Mouse (Mus musculus): ENCODE data around the gene Ppp1r27.
"Not testable (repeated sequence)": the region's sequence is repeated elsewhere in the genome, so short reads cannot be mapped to it uniquely, and the experiment has no call there.

The Ppp1r27 gene

DNA sequence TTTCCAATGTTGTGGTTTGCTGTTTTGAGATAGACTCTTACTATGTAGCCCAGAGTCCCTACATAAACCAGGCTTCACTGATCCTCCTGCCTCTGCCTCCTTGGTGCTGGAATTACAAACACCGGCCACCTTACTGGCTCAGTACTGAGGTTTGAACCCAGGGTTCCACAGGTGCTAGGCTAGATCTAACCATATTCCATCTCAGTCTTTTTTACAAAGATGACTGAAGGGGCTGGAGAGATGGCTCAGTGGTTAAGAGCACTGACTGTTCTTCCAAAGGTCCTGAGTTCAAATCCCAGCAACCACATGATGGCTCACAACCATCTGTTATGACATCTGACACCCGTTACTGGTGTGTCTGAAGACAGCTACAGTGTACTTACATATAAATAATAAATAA, 36.7 kb downstream of the Ppp1r27 start:
- not testable (repeated sequence) for DNase-seq (ENCODE audit: low read depth)

DNA sequence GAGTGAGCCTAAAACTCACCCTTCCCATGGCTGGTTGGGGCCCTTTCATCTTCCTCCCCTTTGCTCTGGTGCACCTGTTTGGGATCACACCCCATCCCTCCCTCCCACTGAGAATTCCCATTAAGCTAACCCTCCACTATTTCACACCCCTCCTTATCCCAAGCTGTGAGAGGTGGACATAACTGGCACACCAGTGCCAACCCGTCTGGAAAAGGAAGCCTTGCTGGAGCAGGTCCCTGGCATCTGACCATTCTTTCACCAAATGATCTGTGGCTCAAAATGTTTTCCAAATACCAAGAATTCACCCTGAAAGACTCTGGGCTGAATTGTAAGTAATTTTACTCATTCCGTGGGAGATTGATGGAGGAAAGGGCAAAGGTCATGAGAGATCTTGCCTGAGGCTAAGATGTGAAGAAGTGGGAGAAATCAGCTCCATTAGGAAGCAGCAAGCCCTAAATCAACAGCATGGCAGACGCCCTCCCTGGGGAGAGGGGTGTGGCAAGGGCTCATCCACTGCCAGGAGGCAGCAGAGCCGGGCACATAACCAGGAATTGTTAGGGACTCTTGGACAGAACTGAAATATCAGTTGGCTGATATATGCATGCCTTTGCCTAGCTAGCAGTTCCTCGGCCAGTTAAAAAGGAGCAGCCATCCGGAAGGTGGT, 38.0 kb downstream of the Ppp1r27 start:
- no peak for DNase-seq (ENCODE audit: low read depth)

DNA sequence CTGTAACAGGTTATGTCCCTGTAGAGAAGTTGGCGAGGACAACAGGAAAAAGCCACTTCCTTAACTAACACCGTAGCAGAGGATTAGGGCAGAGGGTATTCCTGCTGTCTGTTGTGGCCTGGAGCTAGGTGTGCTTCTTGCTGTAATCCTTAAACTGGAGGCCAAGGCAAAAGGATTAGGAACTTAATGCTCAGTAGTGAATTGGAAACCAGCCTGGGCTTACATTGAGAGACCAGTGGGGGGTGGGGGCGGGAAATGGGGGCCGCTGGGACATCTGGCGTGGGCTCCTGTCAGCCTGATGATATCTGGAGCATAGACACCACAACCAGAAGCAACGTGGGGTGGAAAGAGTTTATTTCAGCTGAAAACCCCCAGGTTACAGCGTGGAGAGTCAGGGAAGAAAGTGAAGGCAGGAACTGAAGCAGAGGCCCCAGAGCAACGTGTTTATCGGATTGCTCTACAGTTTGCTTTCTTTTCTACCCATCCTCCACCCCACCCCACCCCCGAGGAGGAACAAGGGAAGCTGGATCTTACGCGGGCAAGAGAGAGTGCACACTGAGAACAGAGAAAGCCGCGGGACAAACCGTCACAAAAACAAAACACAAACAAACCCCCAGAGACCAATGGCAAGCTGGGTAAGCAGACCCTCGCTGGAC, 40.4 kb downstream of the Ppp1r27 start:
- peak; percentile 65 for DNase-seq (ENCODE audit: low read depth)

DNA sequence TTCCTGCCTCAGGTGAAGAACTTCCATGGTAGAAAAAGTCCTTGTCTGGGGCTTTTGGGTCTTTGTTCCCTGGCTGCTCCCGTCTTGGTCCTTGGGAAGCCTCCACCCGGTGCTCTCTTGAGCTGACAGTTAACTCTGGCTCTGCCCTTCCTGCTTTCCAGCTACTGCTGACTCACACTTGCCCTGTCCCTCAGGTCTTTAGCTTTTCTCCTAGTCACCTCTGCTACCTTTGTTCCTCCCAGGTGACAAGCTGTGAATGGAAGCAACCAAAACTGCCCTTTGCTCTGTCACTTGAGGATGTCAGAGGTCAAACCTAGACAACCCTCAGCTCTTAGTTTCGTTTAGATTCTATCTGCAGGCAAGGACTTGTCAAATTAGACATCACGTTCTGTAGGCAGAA, 41.0 kb downstream of the Ppp1r27 start:
- DNase-seq (ENCODE audit: low read depth), result no peak

DNA sequence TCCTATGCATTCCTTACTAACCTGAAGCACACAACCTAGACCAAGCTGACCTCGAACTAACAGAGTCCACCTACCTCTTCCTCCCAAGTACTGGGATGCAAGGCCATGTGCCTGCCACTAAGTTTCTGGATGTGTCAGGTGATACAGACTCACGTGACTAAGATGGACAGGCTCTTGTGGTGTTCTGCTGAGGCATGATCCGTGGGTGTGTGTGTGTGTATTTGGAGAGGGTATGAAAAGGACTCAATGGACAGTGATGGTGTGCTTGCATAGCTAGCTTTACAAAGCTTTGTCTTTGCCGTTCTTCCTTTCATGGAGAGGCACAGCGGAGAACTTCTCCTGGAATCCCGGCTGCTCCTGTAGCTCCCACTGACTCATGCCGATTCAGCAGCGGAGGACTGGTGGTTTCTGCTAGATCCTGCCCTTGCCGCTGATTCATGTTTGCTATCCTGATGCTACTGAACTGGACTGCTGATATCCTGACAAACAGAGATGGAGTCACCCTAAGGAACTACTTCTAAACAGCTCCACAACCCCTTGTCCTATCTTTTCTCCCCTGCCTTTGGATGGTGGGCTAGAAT, 42.6 kb downstream of the Ppp1r27 start:
- DNase-seq (ENCODE audit: low read depth), result no peak

DNA sequence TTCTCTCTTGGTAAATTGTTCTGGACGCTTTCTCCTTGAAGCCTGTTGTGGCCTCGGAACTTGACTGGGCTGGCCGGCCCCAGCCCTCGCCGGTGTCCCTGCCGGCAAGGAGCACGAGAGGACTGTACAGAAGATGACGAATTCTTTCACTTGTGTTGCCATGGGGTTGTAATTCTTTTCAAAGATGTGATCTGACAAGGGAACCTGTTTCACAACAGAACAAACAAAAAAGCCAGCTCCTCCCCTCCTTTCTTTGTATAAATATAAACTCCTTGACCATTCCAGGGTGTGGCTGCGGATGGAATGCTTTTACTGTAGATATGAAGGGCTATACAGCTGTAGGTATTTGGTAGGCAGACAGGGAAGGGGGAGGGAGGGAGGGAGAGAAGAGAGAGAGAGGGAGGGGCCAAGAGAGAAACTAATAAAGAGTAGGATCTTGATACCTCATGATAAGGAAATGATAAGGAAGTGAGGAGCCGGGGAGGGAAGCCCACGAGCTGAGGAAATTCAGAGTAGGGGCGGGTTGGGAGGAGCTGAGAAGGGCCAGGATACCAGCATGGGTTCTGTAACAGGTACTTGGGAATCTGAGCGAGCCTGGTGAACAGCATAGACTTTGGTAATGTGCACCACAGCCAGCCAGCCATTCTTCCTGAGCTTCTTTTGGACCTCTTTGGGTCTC, 43.2 kb downstream of the Ppp1r27 start:
- DNase-seq (ENCODE audit: low read depth), result no peak

DNA sequence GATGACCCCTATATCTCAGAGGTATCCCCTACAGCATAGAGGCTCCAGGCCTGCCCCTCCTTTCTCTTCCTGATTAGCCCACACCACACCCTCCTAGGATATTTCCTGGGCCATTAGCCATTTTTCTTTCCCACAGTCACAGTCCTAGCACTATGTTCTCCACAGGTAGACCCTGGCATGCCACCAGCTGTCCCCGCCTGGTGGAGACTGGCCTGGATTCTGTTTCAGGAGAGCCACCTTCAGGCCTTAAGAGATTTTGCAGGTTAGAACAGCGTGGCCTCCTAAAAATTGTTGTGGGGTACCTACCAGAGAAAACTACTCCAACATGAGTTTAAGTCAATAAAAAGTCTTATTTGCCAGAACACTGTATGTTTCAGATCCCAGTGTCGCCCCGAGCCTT, 44.0 kb downstream of the Ppp1r27 start:
- peak; percentile 46 for DNase-seq (ENCODE audit: low read depth)

DNA sequence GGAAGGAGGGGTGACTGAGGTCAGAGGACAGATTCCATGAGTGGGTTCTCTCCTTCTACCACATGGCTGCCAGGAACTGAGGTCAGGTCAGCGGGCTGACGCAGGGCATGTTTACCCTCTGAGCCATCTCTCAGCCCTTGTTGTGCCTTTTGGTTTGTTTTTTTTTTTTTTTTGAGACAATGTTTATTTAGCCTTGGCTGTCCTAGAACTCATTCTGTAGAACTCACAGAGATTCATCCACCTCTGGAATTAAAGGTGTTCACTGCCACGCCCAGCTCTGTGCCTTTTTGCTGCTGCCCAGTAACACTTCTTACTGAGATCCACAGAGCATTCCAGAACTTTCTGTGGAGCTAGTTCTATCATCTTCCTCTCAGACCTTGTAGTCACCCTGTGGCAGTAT, 45.3 kb downstream of the Ppp1r27 start:
- DNase-seq (ENCODE audit: low read depth), result no peak

DNA sequence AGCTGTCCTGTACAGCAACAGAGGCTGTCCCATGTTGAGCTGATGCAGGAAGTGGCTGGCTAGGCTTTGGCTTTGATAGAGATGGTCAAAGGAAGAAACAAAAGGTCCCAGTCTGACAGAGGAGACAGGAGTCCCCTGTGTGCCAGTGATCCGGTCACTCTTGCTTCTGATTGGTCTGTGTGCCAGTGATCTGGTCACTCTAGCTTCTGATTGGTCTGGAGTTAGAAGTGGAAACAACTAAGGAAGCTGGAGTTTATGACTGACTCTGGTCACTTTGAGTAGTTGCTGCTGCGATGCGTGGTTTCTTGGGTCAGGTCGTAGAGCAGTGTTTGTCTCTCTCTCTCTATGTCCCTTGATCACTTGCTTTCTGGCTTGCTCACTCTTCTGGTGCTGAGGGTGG, 49.2 kb downstream of the Ppp1r27 start:
- no peak for DNase-seq (ENCODE audit: low read depth)

DNA sequence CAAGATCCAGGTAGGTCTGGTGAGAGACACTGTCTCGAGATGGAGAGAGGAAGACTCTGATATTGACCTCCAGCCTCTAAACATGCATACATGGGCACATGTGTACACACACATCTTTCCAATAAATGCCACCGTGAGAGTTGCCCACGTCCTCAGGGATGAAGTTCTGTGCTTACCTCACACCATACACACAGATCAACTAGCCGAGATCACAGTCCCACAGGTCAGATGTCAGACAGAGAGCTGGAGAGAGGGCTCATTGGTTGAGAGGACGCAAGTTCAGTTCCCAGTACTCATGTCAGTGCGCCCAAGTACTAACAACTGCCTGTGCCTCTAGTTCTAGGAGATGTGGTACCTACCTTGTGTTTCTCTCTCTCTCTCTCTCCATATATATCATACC, 49.9 kb downstream of the Ppp1r27 start:
- DNase-seq (ENCODE audit: low read depth), result no peak

DNA sequence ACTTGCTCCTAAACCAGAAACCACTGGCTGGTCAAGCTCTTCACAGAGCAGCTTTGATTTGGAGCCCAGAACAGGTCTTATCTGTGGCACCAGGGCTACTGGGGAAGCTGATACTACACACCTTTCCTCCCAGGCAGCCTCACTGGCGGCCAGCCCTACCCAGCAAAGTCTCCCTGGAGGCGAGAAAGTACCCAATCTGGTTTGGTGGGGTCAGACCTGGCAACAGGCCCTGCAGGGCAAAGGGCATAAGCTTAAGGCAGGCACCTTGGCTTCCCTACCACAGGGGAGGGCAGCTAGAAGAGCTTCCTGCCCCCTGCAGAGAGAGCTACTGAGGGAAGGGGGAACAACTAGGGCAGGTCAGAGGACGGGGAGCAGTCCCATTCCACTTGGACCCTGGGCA, 50.6 kb downstream of the Ppp1r27 start:
- DNase-seq (ENCODE audit: low read depth), result no peak
